Mouse (Mus musculus): ENCODE results near the gene Med21. TPM values are rescaled to one million over a fixed set of nuclear protein-coding genes. Genes with fewer than 3 reads are reported as not detected.
A peak's percentile ranks its signal among the peaks of the same experiment; 100 is the strongest.

Med21 gene
- polyA plus RNA-seq, 1 experiment: 38.8 TPM

DNA sequence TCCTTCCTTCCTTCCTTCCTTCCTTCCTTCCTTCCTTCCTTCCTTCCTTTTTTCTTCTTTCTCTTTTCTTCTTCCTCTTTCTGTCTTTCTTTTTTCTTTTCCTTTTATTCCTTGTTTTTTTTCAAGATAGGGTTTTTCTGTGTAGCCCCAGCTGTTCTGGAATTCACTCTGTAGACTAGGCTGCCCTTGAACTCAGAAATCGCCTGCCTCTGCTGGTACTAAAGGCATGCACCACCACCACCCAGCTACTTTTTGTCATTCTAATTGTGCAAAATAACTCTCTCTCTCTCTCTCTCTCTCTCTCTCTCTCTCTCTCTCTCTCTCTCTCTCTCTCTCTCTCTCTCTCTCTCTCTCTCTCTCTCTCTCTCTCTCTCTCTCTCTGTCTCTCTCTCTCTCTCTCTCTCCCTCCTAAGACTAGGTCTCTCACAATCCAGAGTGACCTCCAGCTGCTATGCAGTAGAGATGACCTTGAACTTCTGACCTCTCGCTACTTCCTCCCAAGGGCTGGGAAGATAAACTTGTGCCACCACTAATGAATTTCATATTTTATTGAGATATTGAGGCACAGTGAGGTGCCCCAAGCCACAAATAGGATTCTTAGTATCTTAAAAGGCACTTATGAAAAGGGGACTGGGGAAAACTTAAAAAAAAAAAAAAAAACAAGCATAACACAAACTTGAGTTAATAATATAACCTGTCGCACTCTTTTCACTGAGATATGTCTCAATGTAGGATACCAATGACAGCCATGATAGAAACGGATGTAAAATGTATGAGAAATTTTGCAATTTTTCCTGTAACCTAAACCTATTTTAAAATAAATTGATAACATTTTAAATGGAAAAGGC, 7.4 kb upstream of the Med21 start:
- Histone ChIP-seq H3K27me3 (ENCODE audit: control insufficient read depth, insufficient read depth, low read length) (no peaks in the 10 kb centered on the region), H3K4me3 (ENCODE audit: control insufficient read depth, insufficient read depth, low read length) (no peak overlapping the region)
- WGBS: 87% methylated on average over 4 of the region's 4 CpGs

DNA sequence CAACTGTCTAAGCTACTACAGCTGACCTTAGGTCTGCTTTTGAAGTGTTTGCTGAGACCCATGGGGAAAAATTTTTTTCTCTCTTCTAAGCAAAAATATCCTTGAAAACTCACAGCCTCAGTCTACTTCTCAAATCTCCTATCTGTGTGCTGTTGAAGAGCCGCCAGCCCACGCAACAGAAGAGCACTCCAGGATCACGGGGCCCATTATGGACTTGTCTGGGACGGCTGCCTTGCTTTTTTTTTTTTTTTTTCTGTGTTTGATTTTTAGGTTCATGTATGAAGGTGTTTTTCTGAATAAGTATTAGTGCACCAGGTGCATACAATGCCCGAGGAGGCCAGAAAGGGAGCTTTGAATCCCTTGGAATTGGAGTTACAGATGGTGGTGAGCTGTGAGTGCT, 5.9 kb upstream of the Med21 start:
- H3K36me3 ChIP-seq (ENCODE audit: control insufficient read depth, insufficient read depth, low read length): no peaks in the 10 kb centered on the region
- TF ChIP-seq CTCF (IDR thresholded peaks at IDR 0.05; ENCODE audit: borderline replicate concordance, control insufficient read depth, extremely low read depth, insufficient read depth, low read length, poor library complexity) (no peak), POLR2A (IDR thresholded peaks at IDR 0.05; ENCODE audit: control insufficient read depth, extremely low read depth, insufficient read depth, low read length, poor library complexity) (no peak)
- peaks cover 10% of the 10 kb centered on the region for H3K4me1 ChIP-seq (replicated peaks; ENCODE audit: control insufficient read depth, insufficient read depth, low read length)
- DNase-seq: no peak
- no peak overlapping the region for H3K27ac ChIP-seq (ENCODE audit: control insufficient read depth, insufficient read depth, low read length)
- 95% methylated on average over 5 of the region's 5 CpGs for WGBS
- H3K4me3 ChIP-seq (ENCODE audit: control insufficient read depth, insufficient read depth, low read length): no peak overlapping the region
- H3K27me3 ChIP-seq (ENCODE audit: control insufficient read depth, insufficient read depth, low read length): no peaks in the 10 kb centered on the region

More for the DNA sequence above, 7.4 kb upstream of the Med21 start:
- no peak for DNase-seq
- Histone ChIP-seq H3K4me1 (replicated peaks; ENCODE audit: control insufficient read depth, insufficient read depth, low read length) (peaks cover 15% of the 10 kb centered on the region), H3K36me3 (ENCODE audit: control insufficient read depth, insufficient read depth, low read length) (no peaks in the 10 kb centered on the region), H3K27ac (ENCODE audit: control insufficient read depth, insufficient read depth, low read length) (no peak overlapping the region)
- TF ChIP-seq CTCF (IDR thresholded peaks at IDR 0.05; ENCODE audit: borderline replicate concordance, control insufficient read depth, extremely low read depth, insufficient read depth, low read length, poor library complexity): no peak
- no peak for TF ChIP-seq POLR2A (IDR thresholded peaks at IDR 0.05; ENCODE audit: control insufficient read depth, extremely low read depth, insufficient read depth, low read length, poor library complexity)

DNA sequence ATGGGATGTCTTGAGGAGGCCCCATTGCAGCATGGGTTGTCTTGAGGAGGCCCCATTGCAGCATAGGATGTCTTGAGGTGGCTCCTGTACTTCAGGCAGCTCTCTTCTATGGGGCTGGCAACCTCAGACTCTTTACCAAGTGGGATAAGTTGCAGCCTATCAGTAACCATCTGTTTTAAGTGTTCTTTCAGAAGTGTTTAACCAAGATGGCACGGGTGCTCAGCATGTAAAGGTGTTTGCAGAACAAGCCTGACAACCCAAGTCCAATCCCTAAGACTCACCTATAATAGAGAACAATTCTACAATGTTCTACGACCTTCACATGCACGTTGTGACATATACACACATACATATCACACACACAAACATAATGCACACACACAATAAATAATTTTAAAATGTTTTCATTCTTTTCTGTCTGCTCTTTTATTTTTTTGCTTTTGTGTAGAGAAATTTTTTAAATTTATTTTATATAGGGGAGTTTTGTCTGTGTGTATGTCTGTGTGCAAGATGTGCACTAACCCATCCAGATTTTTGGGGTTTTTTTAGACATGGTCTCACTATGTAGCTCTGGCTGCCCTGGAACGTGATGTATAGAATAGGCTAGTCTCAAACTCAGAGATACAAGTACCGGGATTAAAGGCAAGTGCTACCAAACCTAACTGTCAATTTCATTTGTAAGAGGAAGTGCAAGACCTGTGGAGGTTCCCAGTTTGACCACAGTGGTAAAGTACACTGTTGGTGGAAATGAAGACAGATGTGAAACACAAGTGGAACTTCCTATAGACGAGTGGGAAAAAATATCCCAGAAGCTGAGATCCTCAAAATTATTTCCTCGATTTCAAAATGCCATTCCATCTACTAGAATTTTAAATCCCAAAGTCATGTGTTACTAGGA, 2.0 kb upstream of the Med21 start:
- Histone ChIP-seq H3K4me3 (ENCODE audit: control insufficient read depth, insufficient read depth, low read length) (no peak overlapping the region), H3K27ac (ENCODE audit: control insufficient read depth, insufficient read depth, low read length) (no peak overlapping the region), H3K4me1 (replicated peaks; ENCODE audit: control insufficient read depth, insufficient read depth, low read length) (peaks cover 8% of the 10 kb centered on the region), H3K36me3 (ENCODE audit: control insufficient read depth, insufficient read depth, low read length) (no peaks in the 10 kb centered on the region), H3K27me3 (ENCODE audit: control insufficient read depth, insufficient read depth, low read length) (no peaks in the 10 kb centered on the region)
- 50% methylated on average over 7 of the region's 7 CpGs for WGBS
- DNase-seq: no peak
- TF ChIP-seq CTCF (IDR thresholded peaks at IDR 0.05; ENCODE audit: borderline replicate concordance, control insufficient read depth, extremely low read depth, insufficient read depth, low read length, poor library complexity) (no peak), POLR2A (IDR thresholded peaks at IDR 0.05; ENCODE audit: control insufficient read depth, extremely low read depth, insufficient read depth, low read length, poor library complexity) (no peak)

GRCm38 (mm10) chr6:146640991-146641390, 1.4 kb upstream of the Med21 start:
- H3K4me1 ChIP-seq (replicated peaks; ENCODE audit: control insufficient read depth, insufficient read depth, low read length): peaks cover 8% of the 10 kb centered on the region
- H3K27ac ChIP-seq (ENCODE audit: control insufficient read depth, insufficient read depth, low read length): no peak overlapping the region
- WGBS: 52% methylated on average over 6 of the region's 6 CpGs
- no peaks in the 10 kb centered on the region for H3K36me3 ChIP-seq (ENCODE audit: control insufficient read depth, insufficient read depth, low read length)
- DNase-seq: no peak
- no peak for TF ChIP-seq POLR2A (IDR thresholded peaks at IDR 0.05; ENCODE audit: control insufficient read depth, extremely low read depth, insufficient read depth, low read length, poor library complexity)
- no peak for TF ChIP-seq CTCF (IDR thresholded peaks at IDR 0.05; ENCODE audit: borderline replicate concordance, control insufficient read depth, extremely low read depth, insufficient read depth, low read length, poor library complexity)
- no peak overlapping the region for H3K4me3 ChIP-seq (ENCODE audit: control insufficient read depth, insufficient read depth, low read length)
- no peaks in the 10 kb centered on the region for H3K27me3 ChIP-seq (ENCODE audit: control insufficient read depth, insufficient read depth, low read length)

DNA sequence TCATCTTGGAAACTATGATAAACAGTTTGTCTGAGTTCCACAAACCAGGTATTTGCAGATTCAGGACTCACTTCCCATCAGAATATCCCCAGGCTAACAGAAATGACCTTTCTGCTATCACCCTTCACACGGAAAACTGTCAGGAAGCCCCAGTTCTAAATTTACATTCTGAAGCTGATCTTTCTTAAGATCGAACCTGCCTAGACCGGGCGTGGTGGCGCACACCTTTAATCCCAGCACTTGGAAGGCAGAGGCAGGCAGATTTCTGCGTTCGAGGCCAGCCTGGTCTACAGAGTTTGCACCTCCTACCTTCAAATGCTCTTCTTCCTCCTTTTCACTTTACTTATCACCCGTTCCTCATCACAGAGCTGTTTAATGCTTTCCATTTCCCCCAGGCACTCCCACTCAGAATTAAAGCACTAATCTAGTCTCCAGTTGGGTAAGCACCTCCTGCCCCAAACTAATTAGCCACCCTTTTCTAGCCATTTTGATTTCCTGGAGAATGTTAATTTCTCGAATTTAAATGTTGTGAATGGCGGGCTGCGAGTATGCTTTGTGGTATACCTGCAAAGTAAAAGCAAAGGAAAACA, 631 bp upstream of the Med21 start:
- DNase-seq: peak; percentile 14
- Histone ChIP-seq H3K4me3 (ENCODE audit: control insufficient read depth, insufficient read depth, low read length) (peak overlapping the region; percentile 42), H3K27ac (ENCODE audit: control insufficient read depth, insufficient read depth, low read length) (peak overlapping the region; percentile 44; the same call in 1 of the 2 replicates), H3K27me3 (ENCODE audit: control insufficient read depth, insufficient read depth, low read length) (no peaks in the 10 kb centered on the region), H3K4me1 (replicated peaks; ENCODE audit: control insufficient read depth, insufficient read depth, low read length) (peaks cover 8% of the 10 kb centered on the region), H3K36me3 (ENCODE audit: control insufficient read depth, insufficient read depth, low read length) (no peaks in the 10 kb centered on the region)
- TF ChIP-seq CTCF (IDR thresholded peaks at IDR 0.05; ENCODE audit: borderline replicate concordance, control insufficient read depth, extremely low read depth, insufficient read depth, low read length, poor library complexity): no peak
- no peak for TF ChIP-seq POLR2A (IDR thresholded peaks at IDR 0.05; ENCODE audit: control insufficient read depth, extremely low read depth, insufficient read depth, low read length, poor library complexity)
- 57% methylated on average over 11 of the region's 11 CpGs for WGBS

DNA sequence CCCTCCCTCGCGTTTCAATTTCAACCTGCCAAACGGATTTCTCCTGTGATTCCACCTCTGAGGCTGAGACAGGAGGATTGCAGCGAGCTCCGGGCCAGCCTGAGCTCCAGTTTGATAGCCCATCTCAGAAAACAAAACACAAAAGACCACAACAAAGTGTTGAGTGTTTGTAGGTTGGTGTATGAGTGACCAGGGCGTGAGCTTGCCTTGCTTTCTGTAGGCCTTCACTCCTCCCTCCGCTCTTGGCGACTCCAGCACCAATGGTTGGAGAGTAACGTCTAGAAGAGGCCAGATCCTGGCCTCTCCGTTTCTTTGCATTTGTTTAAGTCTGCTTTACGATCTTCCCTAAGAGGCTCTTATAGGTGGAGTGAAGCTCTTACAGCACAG, 830 bp downstream of the Med21 start:
- H3K27me3 ChIP-seq (ENCODE audit: control insufficient read depth, insufficient read depth, low read length): no peaks in the 10 kb centered on the region
- no peak for DNase-seq
- 24% methylated on average over 11 of the region's 11 CpGs for WGBS
- no peak for TF ChIP-seq POLR2A (IDR thresholded peaks at IDR 0.05; ENCODE audit: control insufficient read depth, extremely low read depth, insufficient read depth, low read length, poor library complexity)
- TF ChIP-seq CTCF (IDR thresholded peaks at IDR 0.05; ENCODE audit: borderline replicate concordance, control insufficient read depth, extremely low read depth, insufficient read depth, low read length, poor library complexity): no peak
- H3K36me3 ChIP-seq (ENCODE audit: control insufficient read depth, insufficient read depth, low read length): no peaks in the 10 kb centered on the region
- H3K4me1 ChIP-seq (replicated peaks; ENCODE audit: control insufficient read depth, insufficient read depth, low read length): peaks cover 8% of the 10 kb centered on the region
- H3K4me3 ChIP-seq (ENCODE audit: control insufficient read depth, insufficient read depth, low read length): peak overlapping the region; percentile 72
- no peak overlapping the region for H3K27ac ChIP-seq (ENCODE audit: control insufficient read depth, insufficient read depth, low read length)
